Mouse (Mus musculus) hindbrain, postnatal 0 days (tissue): ENCODE data around the gene Gm20388. TPM values are rescaled to one million over a fixed set of nuclear protein-coding genes. Genes with fewer than 3 reads are reported as not detected.

Experiments used
- ATAC-seq: fragments of 200-750 bp; cut with Nextera tagmentation; 2 replicates; pipeline ENCODE4 v1.8.0; 2017; ENCODE audit warnings: mild to moderate bottlenecking, moderate TSS enrichment, moderate library complexity
- DNase-seq: peaks from one replicate; pipeline ENCODE4 v3.0.0-alpha.2; 2015; ENCODE audit warnings: low spot score
- H3K27ac ChIP-seq: fragments of 300-500 bp; sonication (generic); 2 replicates; pipeline ENCODE4 v1.5.1; 2014; ENCODE audit warnings: mild to moderate bottlenecking
- H3K27me3 ChIP-seq: fragments of 300-500 bp; sonication (generic); 2 replicates; pipeline ENCODE4 v1.6.1; 2014; ENCODE audit warnings: low read length, mixed read lengths; ENCODE audit not compliant: insufficient read depth
- H3K36me3 ChIP-seq: fragments of 300-500 bp; sonication (generic); 2 replicates; pipeline ENCODE4 v1.6.1; 2014; ENCODE audit warnings: low read length, mixed read lengths; ENCODE audit not compliant: insufficient read depth
- H3K4me1 ChIP-seq: fragments of 300-500 bp; sonication (generic); 2 replicates; pipeline ENCODE4 v1.6.1; 2014; ENCODE audit warnings: antibody characterized with exemption, low read length, mixed read lengths; ENCODE audit not compliant: insufficient read depth
- H3K4me2 ChIP-seq: fragments of 300-500 bp; sonication (generic); 2 replicates; pipeline ENCODE4 v1.6.1; 2014; ENCODE audit warnings: low read depth, mild to moderate bottlenecking, low read length, moderate library complexity, mixed read lengths
- H3K4me3 ChIP-seq: fragments of 300-500 bp; sonication (generic); 2 replicates; pipeline ENCODE4 v1.5.1; 2014; ENCODE audit warnings: low read length
- H3K9ac ChIP-seq: fragments of 300-500 bp; sonication (generic); replicated peaks from 2 replicates; pipeline ENCODE4 v1.6.1; 2014; ENCODE audit warnings: mild to moderate bottlenecking, low read length, moderate library complexity, mixed read lengths
- H3K9me3 ChIP-seq: fragments of 300-500 bp; sonication (generic); 2 replicates; pipeline ENCODE4 v1.6.1; 2016; ENCODE audit warnings: low read length, mixed read lengths
- CTCF ChIP-seq: IDR thresholded peaks from 2 replicates; pipeline ENCODE4 v1.5.1; 2016; ENCODE audit warnings: antibody characterized with exemption, control low read depth, low read depth
- WGBS: fragments of 180-500 bp; shearing (Covaris S2); extraction: QIAGEN DNeasy Blood & Tissue Kit; methylation state at CpG from one replicate; pipeline ENCODE4 v1.1.7; 2014; 5-methylcytosine and 5-hydroxymethylcytosine counted together
- polyA plus RNA-seq: library from polyadenylated mRNA; unstranded; fragments of >200 nt; fragmentation: Nextera tagmentation; extraction: Ambion mirVana; gene quantifications from 2 replicates; pipeline ENCODE4 v1.2.1, GENCODE M21; 2015
- total RNA-seq: library from RNA; depleted of rRNA; stranded (reverse); fragments of >200 nt; gene quantifications from 2 replicates; pipeline ENCODE4 v1.2.3, GENCODE M21; 2014

The Gm20388 gene
- total and polyA plus RNA-seq, 2 experiments from 2014 or later: 71.3 TPM; not detected in 1

DNA sequence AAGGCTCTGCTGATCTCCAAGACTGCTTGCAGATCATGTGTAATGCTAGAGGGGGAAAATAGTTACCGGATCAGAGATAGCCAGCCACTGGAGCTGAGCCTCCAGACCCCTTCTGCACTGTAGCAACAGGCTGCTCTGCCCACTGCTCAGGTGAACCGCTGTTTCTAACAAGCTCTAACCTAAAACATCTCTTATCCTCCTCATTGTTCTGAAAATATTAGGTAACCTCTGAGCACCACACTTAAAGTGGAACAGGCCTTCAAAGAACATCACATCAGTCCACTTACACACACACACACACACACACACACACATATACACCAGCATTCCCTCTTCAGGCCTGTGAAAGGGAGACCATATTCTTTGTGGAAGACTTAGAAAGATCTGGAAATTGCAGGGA is 1921.4 kb downstream of the Gm20388 start:
- Histone ChIP-seq H3K4me2 (no peak overlapping the region), H3K4me3 (no peak overlapping the region), H3K27ac (no peak overlapping the region), H3K36me3 (no peaks in the 10 kb centered on the region), H3K9me3 (no peaks in the 10 kb centered on the region), H3K4me1 (peaks cover 11% of the 10 kb centered on the region), H3K9ac (0 out of 2 replicates have a peak overlapping the region, but pooled peaks have one; percentile 1), H3K27me3 (no peaks in the 10 kb centered on the region)
- TF ChIP-seq CTCF: no peak
- DNase-seq (no peak), ATAC-seq (no peak)
- 83% methylated on average over 2 of the region's 2 CpGs for WGBS

DNA sequence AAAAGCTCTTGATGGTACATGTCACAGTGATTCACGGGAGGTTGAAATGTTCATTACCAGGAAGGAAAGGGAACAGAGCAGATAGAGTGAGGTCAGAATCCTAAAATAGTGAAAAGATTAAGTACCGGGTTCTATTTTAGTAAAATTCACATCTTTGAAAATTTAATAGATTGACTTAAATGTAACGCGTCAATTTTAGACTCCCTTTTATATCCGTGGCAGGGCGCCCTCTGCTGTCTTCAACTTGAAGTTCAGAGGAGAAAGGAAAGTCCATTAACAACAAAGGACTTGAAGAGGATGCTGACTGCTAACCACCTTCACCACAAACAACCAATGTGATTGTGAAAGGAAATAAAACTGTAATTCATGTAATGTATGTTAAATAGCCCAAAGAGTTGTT is 1921.9 kb downstream of the Gm20388 start:
- H3K4me3 ChIP-seq: no peak overlapping the region; the same call in 1 of the 2 replicates
- H3K4me2 ChIP-seq: no peak overlapping the region
- peaks cover 11% of the 10 kb centered on the region for H3K4me1 ChIP-seq
- H3K36me3 ChIP-seq: no peaks in the 10 kb centered on the region
- ATAC-seq: no peak
- H3K9ac ChIP-seq: no peak overlapping the region
- peak; percentile 88 for DNase-seq
- 12% methylated on average over 6 of the region's 6 CpGs for WGBS
- TF ChIP-seq CTCF: peak; percentile 75
- H3K9me3 ChIP-seq: no peaks in the 10 kb centered on the region
- H3K27me3 ChIP-seq: no peaks in the 10 kb centered on the region
- H3K27ac ChIP-seq: no peak overlapping the region

DNA sequence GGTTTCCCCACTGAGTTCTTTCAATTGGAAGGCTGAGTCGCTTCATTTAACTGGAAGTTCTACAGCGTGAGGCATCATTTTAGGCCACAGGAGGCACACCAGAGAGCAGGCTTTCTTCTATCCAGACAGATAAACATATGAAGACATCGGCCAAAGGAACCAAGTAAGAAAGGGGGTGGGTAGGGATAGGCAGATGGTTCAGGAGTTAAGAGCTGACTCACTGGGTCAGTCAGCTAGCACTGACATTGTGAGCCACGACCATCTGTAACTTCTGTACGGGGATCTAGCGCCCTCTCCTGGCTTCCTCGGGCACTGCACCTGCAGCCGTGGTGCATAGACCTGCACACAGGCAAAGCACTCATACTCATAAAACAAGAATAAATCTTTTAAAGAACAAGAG is 1930.6 kb downstream of the Gm20388 start:
- Histone ChIP-seq H3K9ac (no peak overlapping the region), H3K9me3 (no peaks in the 10 kb centered on the region), H3K27me3 (no peaks in the 10 kb centered on the region), H3K27ac (no peak overlapping the region), H3K4me3 (no peak overlapping the region), H3K4me1 (no peaks in the 10 kb centered on the region), H3K4me2 (no peak overlapping the region), H3K36me3 (no peaks in the 10 kb centered on the region)
- TF ChIP-seq CTCF: peak; percentile 89
- peak; percentile 70 for ATAC-seq
- 34% methylated on average over 8 of the region's 8 CpGs for WGBS
- DNase-seq: peak; percentile 68

DNA sequence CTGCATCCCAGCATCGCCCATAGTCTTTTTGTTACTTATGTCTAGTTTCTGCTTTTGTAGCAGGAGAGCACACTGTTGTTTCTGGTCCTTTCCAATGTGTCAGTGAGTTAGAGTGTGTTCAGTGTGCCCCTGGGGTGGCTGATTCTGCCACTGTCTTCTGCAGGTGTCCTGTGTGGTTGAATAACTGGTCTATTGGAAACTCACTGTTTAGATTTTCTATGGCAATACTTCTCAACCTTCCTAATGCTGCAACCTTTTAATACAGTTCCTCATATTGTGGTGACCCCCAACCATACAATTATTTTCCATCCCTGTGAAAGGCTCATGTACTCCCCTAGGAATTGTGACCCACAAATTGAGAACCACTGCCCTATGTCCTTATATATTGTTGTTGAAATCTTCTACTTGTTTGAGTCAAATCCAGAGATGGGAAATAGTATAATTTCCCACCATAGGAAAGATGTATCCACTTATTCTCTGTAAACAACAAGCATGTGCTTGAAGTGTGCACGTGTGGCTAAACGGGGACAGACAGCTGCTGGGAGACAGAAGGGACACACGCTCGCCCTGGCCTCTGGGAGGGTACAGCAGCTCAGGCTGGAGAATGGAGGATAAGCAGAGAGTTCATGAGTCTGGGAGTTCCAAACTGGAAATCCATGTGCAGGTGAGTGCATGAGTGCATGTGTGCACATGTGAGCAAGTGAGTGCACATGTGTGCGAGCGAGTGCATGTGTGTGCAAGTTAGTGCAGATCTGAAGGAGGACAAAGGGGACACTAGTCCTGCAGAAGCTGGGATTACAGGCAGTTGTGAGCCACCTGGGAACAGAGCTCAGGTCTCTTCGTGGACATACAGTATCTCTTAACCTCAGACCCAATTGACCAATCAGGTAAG is 1931.7 kb downstream of the Gm20388 start:
- no peak for TF ChIP-seq CTCF
- no peak overlapping the region for H3K4me3 ChIP-seq
- H3K4me2 ChIP-seq: no peak overlapping the region
- no peak for ATAC-seq
- H3K4me1 ChIP-seq: no peaks in the 10 kb centered on the region
- DNase-seq: no peak
- H3K27ac ChIP-seq: no peak overlapping the region
- H3K36me3 ChIP-seq: no peaks in the 10 kb centered on the region
- no peaks in the 10 kb centered on the region for H3K27me3 ChIP-seq
- H3K9me3 ChIP-seq: no peaks in the 10 kb centered on the region
- no peak overlapping the region for H3K9ac ChIP-seq
- WGBS: 90% methylated on average over 8 of the region's 8 CpGs

DNA sequence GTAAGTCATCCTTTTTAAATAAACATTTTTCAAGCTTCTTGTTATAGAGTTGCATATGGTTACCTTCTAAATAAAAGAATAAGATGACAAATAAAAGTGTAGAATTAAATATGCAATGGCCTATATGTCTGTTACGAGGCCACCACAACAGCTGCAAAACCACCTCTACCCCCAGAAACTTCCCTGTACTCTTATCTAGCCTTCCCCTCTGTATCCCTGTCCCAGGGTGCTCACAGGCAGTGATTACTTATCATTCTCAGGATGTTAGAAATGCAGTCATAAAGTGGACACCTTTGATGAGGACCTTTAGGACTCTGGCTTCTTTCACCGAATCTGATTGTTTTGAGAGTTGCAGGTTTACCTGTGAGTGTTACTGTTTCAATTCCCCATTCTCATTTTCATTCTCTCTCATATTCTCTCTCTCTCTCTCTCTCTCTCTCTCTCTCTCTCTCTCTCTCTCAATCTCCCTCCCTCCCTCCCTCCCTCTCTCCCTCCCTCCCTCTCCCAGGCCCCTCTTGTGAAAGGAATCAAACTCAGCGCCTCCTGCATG is 1932.6 kb downstream of the Gm20388 start:
- no peak for ATAC-seq

DNA sequence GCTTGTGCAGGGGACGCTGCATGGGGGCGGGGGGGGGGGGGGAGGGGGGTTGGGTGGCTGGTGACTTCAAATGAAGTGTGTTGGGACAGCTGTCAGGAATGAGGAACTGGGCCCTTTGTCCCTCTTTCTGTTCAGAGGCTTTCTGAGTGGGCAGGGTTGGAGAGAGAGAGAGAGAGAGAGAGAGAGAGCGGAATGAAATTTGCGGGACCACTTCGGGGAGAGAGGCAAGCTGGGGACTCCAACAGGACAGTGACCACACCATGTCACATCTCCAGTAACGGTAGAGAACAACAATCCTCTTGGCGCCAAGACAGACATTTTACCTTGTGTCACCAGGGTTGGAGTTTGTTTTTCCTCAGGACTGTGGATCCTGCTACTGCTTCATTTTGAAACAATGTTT is 1934.1 kb downstream of the Gm20388 start:
- 35% methylated on average over 6 of the region's 7 CpGs for whole genome bisulfite sequencing
- Histone ChIP-seq H3K27ac (no peak overlapping the region), H3K4me1 (no peaks in the 10 kb centered on the region), H3K36me3 (no peaks in the 10 kb centered on the region), H3K9ac (no peak overlapping the region), H3K27me3 (no peaks in the 10 kb centered on the region), H3K4me3 (no peak overlapping the region), H3K9me3 (no peaks in the 10 kb centered on the region), H3K4me2 (no peak overlapping the region)
- DNase-seq: no peak
- ATAC-seq: no peak
- TF ChIP-seq CTCF: no peak

More for the DNA sequence above, 1932.6 kb downstream of the Gm20388 start:
- no peak for DNase-seq
- WGBS: 80% methylated on average over 3 of the region's 3 CpGs
- Histone ChIP-seq H3K27ac (no peak overlapping the region), H3K4me2 (no peak overlapping the region), H3K9me3 (no peaks in the 10 kb centered on the region), H3K36me3 (no peaks in the 10 kb centered on the region), H3K4me3 (no peak overlapping the region), H3K9ac (no peak overlapping the region), H3K27me3 (no peaks in the 10 kb centered on the region), H3K4me1 (no peaks in the 10 kb centered on the region)
- TF ChIP-seq CTCF: no peak

DNA sequence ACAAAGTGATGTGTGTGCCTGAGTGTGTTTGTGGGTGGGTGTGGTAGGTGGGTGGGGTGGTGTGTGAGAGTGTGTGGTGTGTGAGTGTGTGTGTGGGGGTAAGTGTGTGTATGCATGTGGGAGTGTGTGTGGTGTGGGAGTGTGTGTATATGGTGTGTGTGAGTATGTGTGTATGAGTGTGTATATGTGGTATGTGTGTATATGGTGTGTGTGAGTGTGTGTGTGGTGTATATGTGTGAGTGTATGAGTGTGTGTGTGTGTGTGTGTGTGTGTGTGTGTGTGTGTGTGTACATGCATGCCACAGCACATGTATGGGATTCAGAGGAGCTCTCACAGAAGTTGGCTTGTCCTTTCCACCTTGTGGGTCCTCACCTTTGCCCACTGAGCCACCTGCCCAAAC is 1936.2 kb downstream of the Gm20388 start:
- Histone ChIP-seq H3K27me3 (no peaks in the 10 kb centered on the region), H3K9me3 (no peaks in the 10 kb centered on the region), H3K9ac (no peak overlapping the region), H3K27ac (no peak overlapping the region), H3K4me1 (no peaks in the 10 kb centered on the region), H3K4me2 (no peak overlapping the region), H3K36me3 (no peaks in the 10 kb centered on the region), H3K4me3 (no peak overlapping the region)
- DNase-seq (no peak), ATAC-seq (no peak)
- TF ChIP-seq CTCF: no peak
